Mouse (Mus musculus) brain, embryonic 14.5 days (tissue): ENCODE measurements around the gene Atp10b.

Source experiments
- CTCF ChIP-seq: fragments of 200-500 bp; IDR thresholded peaks from 2 replicates; pipeline ENCODE4 v1.5.1; 2012; ENCODE audit warnings: inconsistent platforms, mild to moderate bottlenecking, moderate library complexity, borderline replicate concordance; ENCODE audit not compliant: insufficient read depth, insufficient read length; ENCODE audit errors: extremely low read depth
- POLR2A ChIP-seq: fragments of 200-500 bp; IDR thresholded peaks from 2 replicates; pipeline ENCODE4 v1.6.1; 2012; ENCODE audit warnings: mild to moderate bottlenecking, inconsistent platforms, borderline replicate concordance; ENCODE audit not compliant: poor library complexity, insufficient read depth, insufficient read length, severe bottlenecking; ENCODE audit errors: extremely low read depth

- no peak for TF ChIP-seq CTCF
- no peak for TF ChIP-seq POLR2A
Observed at GRCm38 (mm10) chr11:43147380-43147779, 2.3 kb upstream of the Atp10b start.
